Mouse (Mus musculus) liver, embryonic 12.5 days (tissue): ENCODE measurements at regions not wholly inside any gene's neighbourhood (a gene's known extent, or its start where the extent isn't known, plus 50 kb on each side); places are given as distances from the start of the nearest gene placed in this dataset.

Experiments
- ATAC-seq: fragments of 200-750 bp; cut with Nextera tagmentation; 2 replicates; pipeline ENCODE4 v1.8.0; 2017; ENCODE audit warnings: moderate number of reproducible peaks, mild to moderate bottlenecking, moderate library complexity
- H3K27ac ChIP-seq: fragments of 300-500 bp; sonication (generic); 2 replicates; pipeline ENCODE4 v1.5.1; 2016; ENCODE audit warnings: mild to moderate bottlenecking
- H3K27me3 ChIP-seq: fragments of 300-500 bp; sonication (generic); replicated peaks from 2 replicates; pipeline ENCODE4 v1.6.1; 2016; ENCODE audit warnings: mild to moderate bottlenecking, moderate library complexity
- H3K36me3 ChIP-seq: fragments of 300-500 bp; sonication (generic); 2 replicates; pipeline ENCODE4 v1.6.1; 2016; ENCODE audit warnings: mild to moderate bottlenecking, moderate library complexity
- H3K4me1 ChIP-seq: fragments of 300-500 bp; sonication (generic); 2 replicates; pipeline ENCODE4 v1.6.1; 2016
- H3K4me2 ChIP-seq: fragments of 300-500 bp; sonication (generic); 2 replicates; pipeline ENCODE4 v1.6.1; 2016; ENCODE audit warnings: mild to moderate bottlenecking, moderate library complexity
- H3K4me3 ChIP-seq: fragments of 300-500 bp; sonication (generic); 2 replicates; pipeline ENCODE4 v1.5.1; 2016; ENCODE audit warnings: mild to moderate bottlenecking, moderate library complexity
- H3K9ac ChIP-seq: fragments of 300-500 bp; sonication (generic); 2 replicates; pipeline ENCODE4 v1.6.1; 2016; ENCODE audit warnings: mild to moderate bottlenecking, moderate library complexity
- H3K9me3 ChIP-seq: fragments of 300-500 bp; sonication (generic); replicated peaks from 2 replicates; pipeline ENCODE4 v1.6.1; 2016; ENCODE audit warnings: mild to moderate bottlenecking, moderate library complexity
- WGBS: fragments of 180-500 bp; shearing (Covaris S2); methylation state at CpG from one replicate; pipeline ENCODE4 v1.1.7; 2016; ENCODE audit not compliant: insufficient replicate concordance; 5-methylcytosine and 5-hydroxymethylcytosine counted together

DNA sequence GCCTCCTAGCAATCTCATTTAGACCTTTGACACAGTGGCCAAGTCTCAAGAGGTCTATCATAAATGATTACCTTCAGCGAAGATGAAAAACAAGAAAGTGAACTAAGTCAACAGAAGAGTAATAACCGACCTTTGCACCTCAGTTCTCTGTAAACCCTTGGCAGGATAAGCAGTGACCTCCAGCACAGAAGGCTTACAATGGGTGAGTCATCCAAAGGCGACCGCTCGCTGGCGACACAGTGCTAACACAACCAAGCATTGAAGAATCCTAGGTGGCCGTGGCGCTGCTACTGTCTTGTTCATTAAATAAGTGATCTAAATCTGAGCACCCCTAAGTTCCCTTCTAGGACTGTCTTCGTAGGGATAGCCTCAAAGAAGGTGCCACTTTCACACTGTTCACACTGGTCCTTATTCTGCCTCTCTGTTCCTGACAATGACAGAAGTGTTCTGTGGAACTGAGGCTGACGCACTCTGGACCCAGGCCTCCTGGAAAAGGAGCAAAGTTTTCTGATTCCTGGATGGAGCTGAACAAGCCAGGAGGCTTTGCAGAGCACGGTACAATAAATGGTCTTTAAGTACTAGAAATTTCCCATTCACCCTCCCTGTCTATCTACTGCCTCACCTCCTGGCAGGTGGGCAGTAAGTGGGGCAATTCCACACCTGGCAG is 108.6 kb downstream of the Zfp706 start:
- no peak overlapping the region for H3K4me2 ChIP-seq
- no peak overlapping the region for H3K27ac ChIP-seq
- ATAC-seq = no peak
- no peaks in the 10 kb centered on the region for H3K36me3 ChIP-seq
- WGBS = 68% methylated on average over 11 of the region's 11 CpGs
- H3K9me3 ChIP-seq = no peaks in the 10 kb centered on the region
- no peak overlapping the region for H3K4me3 ChIP-seq
- peaks cover 21% of the 10 kb centered on the region; the same call in 1 of the 2 replicates for H3K27me3 ChIP-seq
- no peak overlapping the region for H3K9ac ChIP-seq
- peaks cover 39% of the 10 kb centered on the region for H3K4me1 ChIP-seq

DNA sequence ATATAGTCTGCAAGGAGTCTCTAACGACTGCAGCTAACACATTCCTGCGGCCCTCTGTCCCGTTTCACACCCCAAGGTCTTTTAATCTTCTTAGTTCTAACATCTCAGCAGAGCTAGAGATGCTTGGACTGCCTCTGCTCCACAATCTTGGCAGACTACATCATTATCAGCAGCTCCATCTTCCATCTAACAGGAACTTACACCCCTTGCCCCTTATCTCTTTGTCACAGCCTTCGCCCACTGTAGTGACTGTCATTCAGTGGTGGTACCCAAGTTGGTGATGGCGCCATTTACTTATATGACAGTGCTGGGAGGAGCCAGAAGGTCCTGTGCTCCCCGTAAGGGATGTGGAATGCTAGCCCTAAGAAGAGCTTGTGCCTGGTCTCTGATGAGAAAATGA is 109.2 kb downstream of the Zfp706 start:
- no peak overlapping the region for H3K27ac ChIP-seq
- H3K9ac ChIP-seq = no peak overlapping the region
- H3K4me1 ChIP-seq = peaks cover 36% of the 10 kb centered on the region
- H3K36me3 ChIP-seq = no peaks in the 10 kb centered on the region
- H3K4me2 ChIP-seq = no peak overlapping the region
- WGBS = 48% methylated on average over 6 of the region's 6 CpGs
- no peak overlapping the region for H3K4me3 ChIP-seq
- no peaks in the 10 kb centered on the region for H3K9me3 ChIP-seq
- H3K27me3 ChIP-seq = peaks cover 27% of the 10 kb centered on the region
- ATAC-seq = no peak

- H3K4me2 ChIP-seq = no peak overlapping the region
- H3K4me3 ChIP-seq = no peak overlapping the region
- H3K9me3 ChIP-seq = no peaks in the 10 kb centered on the region
- 43% methylated on average over 4 of the region's 4 CpGs for WGBS
- H3K36me3 ChIP-seq = no peaks in the 10 kb centered on the region
- no peak overlapping the region for H3K9ac ChIP-seq
- H3K4me1 ChIP-seq = peaks cover 16% of the 10 kb centered on the region
- ATAC-seq = no peak
- H3K27me3 ChIP-seq = peaks cover 41% of the 10 kb centered on the region
- no peak overlapping the region for H3K27ac ChIP-seq
Measured at GRCm38 (mm10) chr15:36896265-36896664, 111.3 kb downstream of the Zfp706 start.

DNA sequence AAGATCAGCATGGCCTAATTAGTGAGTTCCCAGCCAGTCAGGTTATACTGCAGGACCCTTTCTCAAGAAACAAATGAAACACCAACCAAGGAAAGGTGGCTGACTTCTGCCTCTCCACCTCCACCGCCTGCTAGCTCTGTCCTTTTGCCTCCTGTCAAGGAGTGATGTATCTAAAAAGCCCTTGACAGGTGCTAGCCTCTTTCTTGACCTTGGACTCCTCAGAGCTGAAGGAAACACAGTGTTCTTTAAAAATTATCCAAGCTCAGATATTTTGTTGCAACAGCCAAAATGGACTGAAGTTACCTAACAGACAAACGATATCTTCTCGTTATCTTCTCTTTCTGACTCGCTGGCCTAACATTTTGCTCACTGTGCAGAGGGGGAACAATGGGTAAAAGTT is 112.5 kb downstream of the Zfp706 start:
- ATAC-seq = no peak
- 55% methylated on average over 4 of the region's 4 CpGs for WGBS

DNA sequence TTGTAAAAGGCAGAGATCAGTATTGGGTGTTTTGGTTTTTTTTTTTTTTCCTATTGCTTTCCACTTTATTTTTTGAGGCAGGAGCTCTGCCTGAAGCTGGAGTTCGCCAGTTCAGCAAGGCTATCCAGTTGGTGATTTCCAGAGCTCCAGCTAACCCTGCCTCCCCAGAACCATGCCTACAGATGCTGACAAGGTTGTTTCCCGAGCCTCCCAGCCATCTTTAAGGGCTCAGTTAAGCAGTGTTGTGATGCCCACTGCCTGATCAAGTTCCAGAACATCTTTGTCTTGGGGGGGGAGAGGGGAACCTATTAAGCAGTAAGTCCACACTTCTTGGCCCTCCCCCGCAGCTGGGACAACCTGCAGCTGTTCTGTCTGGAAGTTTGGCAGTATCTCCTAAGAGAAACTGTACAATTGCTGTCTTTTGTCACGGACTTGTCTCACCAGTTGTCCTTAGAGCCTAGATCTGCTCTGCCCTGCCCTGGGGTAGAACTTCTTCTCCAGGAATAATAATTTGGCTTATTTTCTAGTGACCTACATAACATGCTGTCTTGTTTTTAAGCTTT is 114.1 kb downstream of the Zfp706 start:
- no peak overlapping the region for H3K9ac ChIP-seq
- no peaks in the 10 kb centered on the region for H3K36me3 ChIP-seq
- H3K27me3 ChIP-seq = peaks cover 50% of the 10 kb centered on the region
- no peaks in the 10 kb centered on the region for H3K9me3 ChIP-seq
- H3K4me2 ChIP-seq = no peak overlapping the region
- no peak for ATAC-seq
- H3K27ac ChIP-seq = no peak overlapping the region
- WGBS = 49% methylated on average over 4 of the region's 4 CpGs
- H3K4me1 ChIP-seq = no peaks in the 10 kb centered on the region
- H3K4me3 ChIP-seq = no peak overlapping the region

More for the DNA sequence above, 112.5 kb downstream of the Zfp706 start:
- no peak overlapping the region for H3K27ac ChIP-seq
- no peaks in the 10 kb centered on the region for H3K36me3 ChIP-seq
- no peak overlapping the region for H3K9ac ChIP-seq
- no peak overlapping the region for H3K4me2 ChIP-seq
- H3K4me1 ChIP-seq = peaks cover 5% of the 10 kb centered on the region
- H3K4me3 ChIP-seq = no peak overlapping the region
- H3K27me3 ChIP-seq = peaks cover 50% of the 10 kb centered on the region
- H3K9me3 ChIP-seq = no peaks in the 10 kb centered on the region

DNA sequence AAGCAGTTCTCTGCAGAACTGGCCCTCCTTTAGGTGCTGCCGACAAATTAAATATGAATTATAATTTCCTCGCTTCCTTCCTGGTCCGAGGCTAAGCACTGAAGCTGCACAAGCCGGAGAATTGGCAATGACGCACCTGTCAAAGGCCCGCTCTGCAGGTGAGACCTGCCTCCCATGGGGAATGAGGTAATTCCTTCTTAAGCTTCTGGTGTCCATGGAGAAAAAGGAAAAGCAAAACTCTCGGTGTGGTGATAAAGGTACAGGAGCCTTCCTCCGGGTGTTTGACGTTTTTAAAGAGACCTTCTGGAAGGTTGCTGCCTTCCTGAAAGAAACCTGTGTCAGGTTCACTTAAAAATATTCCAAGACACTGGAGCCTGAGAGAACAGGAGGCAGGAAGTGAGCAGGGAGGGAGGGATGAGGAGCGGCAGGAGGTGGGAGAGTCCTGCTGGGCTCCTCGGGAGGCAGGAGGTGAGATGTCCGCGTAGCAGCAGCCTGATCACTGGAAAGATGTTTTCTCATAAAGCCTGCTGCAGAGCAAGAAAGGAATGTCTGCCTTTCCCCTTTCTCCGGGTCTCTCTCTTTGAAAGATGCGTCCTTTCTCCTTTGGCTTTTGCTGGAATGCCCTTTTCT is 114.9 kb downstream of the Zfp706 start:
- Histone ChIP-seq H3K4me3 (no peak overlapping the region), H3K27ac (no peak overlapping the region), H3K36me3 (no peaks in the 10 kb centered on the region), H3K4me1 (no peaks in the 10 kb centered on the region), H3K27me3 (peaks cover 50% of the 10 kb centered on the region), H3K9me3 (no peaks in the 10 kb centered on the region), H3K4me2 (no peak overlapping the region), H3K9ac (no peak overlapping the region)
- no peak for ATAC-seq
- WGBS = 23% methylated on average over 15 of the region's 15 CpGs

DNA sequence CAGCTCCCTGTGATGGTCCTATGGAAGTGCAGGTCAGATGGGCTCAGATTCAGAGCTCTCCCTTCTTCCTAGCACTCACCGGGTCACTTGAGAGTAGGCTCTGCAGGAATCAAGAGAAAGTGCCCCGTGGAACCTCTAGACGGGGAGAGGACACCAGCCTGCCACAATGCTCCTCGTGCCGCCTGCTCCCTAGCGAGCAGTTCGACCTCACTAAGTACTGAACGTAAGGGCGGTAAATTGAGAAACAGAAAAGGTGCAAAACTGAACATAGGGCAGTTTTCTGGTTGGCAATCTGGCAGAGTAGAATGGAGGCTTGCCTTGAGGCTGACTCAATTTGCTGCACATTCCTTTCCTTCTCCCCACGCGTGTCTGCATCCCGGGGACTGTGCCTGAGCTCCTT is 115.7 kb downstream of the Zfp706 start:
- Histone ChIP-seq H3K4me2 (no peak overlapping the region), H3K27ac (no peak overlapping the region), H3K9me3 (no peaks in the 10 kb centered on the region), H3K4me3 (no peak overlapping the region), H3K27me3 (peaks cover 50% of the 10 kb centered on the region), H3K4me1 (no peaks in the 10 kb centered on the region), H3K9ac (no peak overlapping the region), H3K36me3 (no peaks in the 10 kb centered on the region)
- 19% methylated on average over 12 of the region's 12 CpGs for WGBS
- no peak for ATAC-seq

GRCm38 (mm10) chr15:36891296-36891695 is 116.3 kb downstream of the Zfp706 start:
- no peak for ATAC-seq
- WGBS = 45% methylated on average over 1 of the region's 1 CpGs
- no peak overlapping the region for H3K4me3 ChIP-seq
- H3K27ac ChIP-seq = no peak overlapping the region
- no peaks in the 10 kb centered on the region for H3K36me3 ChIP-seq
- no peaks in the 10 kb centered on the region for H3K4me1 ChIP-seq
- H3K4me2 ChIP-seq = no peak overlapping the region
- no peaks in the 10 kb centered on the region for H3K9me3 ChIP-seq
- no peak overlapping the region for H3K9ac ChIP-seq
- peaks cover 50% of the 10 kb centered on the region for H3K27me3 ChIP-seq

GRCm38 (mm10) chr15:36889072-36889471 is 118.5 kb downstream of the Zfp706 start:
- Histone ChIP-seq H3K27me3 (peaks cover 34% of the 10 kb centered on the region), H3K36me3 (no peaks in the 10 kb centered on the region), H3K9me3 (no peaks in the 10 kb centered on the region), H3K4me1 (no peaks in the 10 kb centered on the region), H3K27ac (no peak overlapping the region), H3K9ac (no peak overlapping the region), H3K4me2 (no peak overlapping the region), H3K4me3 (no peak overlapping the region)
- 62% methylated on average over 3 of the region's 3 CpGs for WGBS
- 0 out of 2 replicates have a peak, but pooled peaks have one; percentile 10 for ATAC-seq

DNA sequence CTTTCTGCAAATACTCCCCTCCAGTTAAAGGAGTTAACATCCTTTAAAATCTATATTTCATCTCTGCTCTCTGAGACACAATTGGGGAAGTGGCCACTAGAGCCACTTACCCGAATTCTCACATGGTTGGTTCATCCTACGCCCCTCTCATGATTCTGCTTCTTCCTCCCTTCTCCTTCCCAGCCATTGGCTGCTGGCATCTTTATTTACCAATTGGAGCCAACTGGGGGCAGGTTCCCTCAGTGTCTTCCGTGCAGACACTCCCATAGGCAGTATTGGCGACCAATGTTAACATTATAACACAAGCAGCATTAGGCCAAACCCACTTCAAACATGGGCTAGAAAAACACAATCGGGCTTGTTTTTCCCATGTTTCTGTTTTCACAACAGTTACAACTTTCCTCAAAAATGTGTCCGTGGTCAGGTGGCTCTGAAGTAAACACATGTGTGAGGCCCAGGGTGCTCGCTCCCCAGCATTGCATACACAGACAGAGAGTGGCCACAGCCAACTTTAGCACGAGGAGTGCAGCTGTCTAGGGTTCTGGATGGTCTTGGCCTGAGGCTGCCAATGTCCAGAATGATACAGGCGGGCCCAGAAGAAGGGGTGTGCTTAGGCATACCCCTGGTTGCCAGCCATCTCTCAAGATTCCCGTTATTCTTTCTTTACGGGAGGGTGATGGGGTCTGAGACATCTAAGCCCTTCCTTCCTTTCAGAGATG is 119.1 kb downstream of the Zfp706 start:
- WGBS = 67% methylated on average over 11 of the region's 11 CpGs
- Histone ChIP-seq H3K36me3 (no peaks in the 10 kb centered on the region), H3K4me1 (no peaks in the 10 kb centered on the region), H3K4me3 (no peak overlapping the region), H3K9me3 (no peaks in the 10 kb centered on the region), H3K9ac (no peak overlapping the region), H3K27me3 (peaks cover 28% of the 10 kb centered on the region), H3K4me2 (no peak overlapping the region), H3K27ac (no peak overlapping the region)
- peak; percentile 27; the same call in 1 of the 2 replicates for ATAC-seq

DNA sequence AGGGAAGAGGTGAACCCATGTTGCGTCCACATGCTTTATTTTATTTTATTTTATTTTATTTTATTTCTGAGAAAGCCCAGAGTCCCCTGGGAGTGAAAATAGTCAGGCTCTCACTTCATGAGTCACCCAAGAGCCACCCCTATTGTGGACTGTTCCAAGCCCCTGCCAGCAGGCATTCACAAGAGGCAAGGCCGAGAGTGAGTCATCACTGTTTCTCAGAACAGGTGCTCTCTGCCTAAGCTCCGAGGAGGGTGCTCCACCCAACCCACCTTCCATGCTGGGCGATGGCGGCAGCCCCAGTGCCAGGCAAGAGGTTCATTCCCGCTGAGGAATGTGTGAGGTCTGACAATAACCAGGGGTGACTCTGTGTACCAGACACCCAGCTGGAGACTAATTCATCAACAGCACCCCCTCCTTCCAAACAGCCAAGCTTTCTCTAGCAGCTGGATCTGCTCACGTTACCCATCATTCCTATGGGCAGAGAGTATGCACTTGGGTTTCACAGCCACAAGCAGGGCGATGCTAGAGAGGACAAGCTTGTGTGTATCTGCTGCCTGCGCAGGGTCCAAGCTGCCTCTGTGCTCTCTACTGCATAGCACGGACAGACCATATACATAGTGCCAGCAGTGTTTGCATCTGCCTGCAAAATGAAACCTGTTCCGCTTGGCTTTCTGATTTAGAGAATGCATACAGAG is 122.8 kb downstream of the Zfp706 start:
- ATAC-seq = no peak
- no peak overlapping the region for H3K27ac ChIP-seq
- H3K27me3 ChIP-seq = no peaks in the 10 kb centered on the region

More for the DNA sequence above, 122.8 kb downstream of the Zfp706 start:
- 76% methylated on average over 11 of the region's 11 CpGs for WGBS
- Histone ChIP-seq H3K9me3 (no peaks in the 10 kb centered on the region), H3K4me2 (no peak overlapping the region), H3K36me3 (no peaks in the 10 kb centered on the region), H3K4me3 (no peak overlapping the region), H3K4me1 (0 out of 2 replicates have a peak, but pooled peaks cover 5% of the 10 kb centered on the region), H3K9ac (no peak overlapping the region)
